Mouse (Mus musculus) heart, adult 2 months (tissue): ENCODE results near the gene Phf13. TPM values are rescaled to one million over a fixed set of nuclear protein-coding genes. Genes with fewer than 3 reads are reported as not detected.

Source experiments
- DNase-seq, 2 experiments: peaks; one replicate each; pipeline ENCODE4 v3.0.0; 2021
- H3K27ac ChIP-seq: fragments of 200-600 bp; 2 replicates; pipeline ENCODE4 v1.8.1; 2022
- H3K27me3 ChIP-seq: fragments of 200-500 bp; 2 replicates; pipeline ENCODE4 v1.6.1; 2012; ENCODE audit warnings: mild to moderate bottlenecking, low read length, inconsistent platforms, mixed read lengths; ENCODE audit not compliant: control insufficient read depth, insufficient read depth
- H3K36me3 ChIP-seq: fragments of 200-500 bp; 2 replicates; pipeline ENCODE4 v1.6.1; 2012; ENCODE audit warnings: low read length, inconsistent platforms; ENCODE audit not compliant: control insufficient read depth, insufficient read depth
- H3K4me1 ChIP-seq: fragments of 200-500 bp; 2 replicates; pipeline ENCODE4 v1.6.1; 2011; ENCODE audit warnings: low read length; ENCODE audit not compliant: control insufficient read depth, insufficient read depth
- H3K4me3 ChIP-seq: fragments of 200-600 bp; 2 replicates; pipeline ENCODE4 v1.8.1; 2022
- H3K79me2 ChIP-seq: fragments of 200-500 bp; replicated peaks from 2 replicates; pipeline ENCODE4 v1.6.1; 2012; ENCODE audit warnings: mild to moderate bottlenecking, inconsistent platforms, low read length, moderate library complexity, mixed read lengths; ENCODE audit not compliant: control insufficient read depth, insufficient read depth
- H3K9ac ChIP-seq: fragments of 200-500 bp; 2 replicates; pipeline ENCODE4 v1.6.1; 2012; ENCODE audit warnings: low read depth, mild to moderate bottlenecking, control low read depth, inconsistent platforms, low read length, mixed read lengths
- CTCF ChIP-seq: fragments of 200-600 bp; IDR thresholded peaks from 2 replicates; pipeline ENCODE4 v1.8.1; 2022; ENCODE audit warnings: antibody characterized with exemption, mild to moderate bottlenecking, moderate library complexity
- EP300 ChIP-seq: fragments of 200-500 bp; IDR thresholded peaks from 2 replicates; pipeline ENCODE4 v1.6.1; 2011; ENCODE audit warnings: low read depth, low read length, control low read depth; ENCODE audit not compliant: insufficient read depth
- POLR2A ChIP-seq: fragments of 200-500 bp; IDR thresholded peaks from 2 replicates; pipeline ENCODE4 v1.6.1; 2011; ENCODE audit warnings: mild to moderate bottlenecking, low read depth, low read length, control low read depth; ENCODE audit not compliant: insufficient read depth
- WGBS: fragments of 180-500 bp; shearing (Covaris S2); methylation state at CpG from one replicate; pipeline ENCODE4 v1.1.7; 2018; 5-methylcytosine and 5-hydroxymethylcytosine counted together
- intact Hi-C: fragments of 180-260 bp; cut with DNase I; formaldehyde crosslinking; loops from one replicate; pipeline ENCODE4 v1.15.1; 2025
- long read RNA-seq: library from polyadenylated mRNA; stranded (forward); transcript quantifications from one replicate; pipeline ENCODE4 v2.0.0, GENCODE M21; 2021
- polyA plus RNA-seq: library from polyadenylated mRNA; depleted of rRNA; stranded (reverse); fragments of >200 nt; gene quantifications from 2 replicates; pipeline ENCODE4 v1.2.3, GENCODE M21; 2012; rRNA removed
- total RNA-seq, 2 experiments: library from RNA; stranded (reverse); gene quantifications; 2 replicates each; pipeline ENCODE4 v1.2.3; 2021

The Phf13 gene
- total RNA-seq (1 to 10 TPM; 4.5 to 4.8 TPM), polyA plus RNA-seq (3.0 and 3.7 TPM in 2 replicates)
- long read RNA-seq, partial matches to known transcripts, result 0 of 4 reads
- long read RNA-seq, other reads (novel, unspliced or antisense), result 0 of 4 reads

- TF ChIP-seq POLR2A (peak; percentile 88), EP300 (no peak), CTCF (peak; percentile 26)
- H3K27me3 ChIP-seq, result no peaks in the 10 kb centered on the region
- H3K27ac ChIP-seq, result peak within 1 kb of the TSS; percentile 97
- H3K4me3 ChIP-seq, result peak within 1 kb of the TSS; percentile 94
- intact Hi-C loops, result no loop called here
- 0 out of 2 replicates have a peak, but pooled peaks cover 3% of the 10 kb centered on the region for H3K4me1 ChIP-seq
- DNase-seq, result peak; percentile 98 to 99
- no peaks in the 10 kb centered on the region; the same call in 1 of the 2 replicates for H3K36me3 ChIP-seq
- H3K79me2 ChIP-seq, result peaks cover 4% of the 10 kb centered on the region; the same call in 1 of the 2 replicates
- peak within 1 kb of the TSS; percentile 98 for H3K9ac ChIP-seq
- WGBS, result under 1% methylated on average over 93 of the region's 94 CpGs
Observed at GRCm38 (mm10) chr4:151996173-151996950, at the start of gene Phf13. Gene Phf13 (minus strand): TSS chr4:151996258.

DNA sequence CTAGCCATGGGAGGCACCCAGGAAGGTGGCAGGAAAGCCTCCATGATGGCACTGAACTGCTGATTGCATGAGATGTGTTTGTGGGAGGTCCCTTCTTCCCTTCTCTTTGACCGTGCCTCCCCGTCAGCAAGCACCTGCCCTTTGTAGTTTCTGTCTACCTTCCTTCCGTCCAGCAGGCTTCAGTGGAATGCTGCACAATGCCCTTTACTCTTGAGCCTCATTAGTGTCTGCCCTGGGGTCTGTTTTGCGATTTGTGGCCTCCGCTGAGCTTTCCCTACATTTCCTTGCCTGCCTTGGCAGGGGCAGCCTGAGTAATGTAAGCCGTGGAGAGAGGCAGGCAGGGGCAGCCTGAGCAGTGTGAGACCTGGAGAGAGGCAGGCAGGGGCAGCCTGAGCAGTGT lies 48.6 kb upstream of the Phf13 start:
- Histone ChIP-seq H3K36me3 (no peaks in the 10 kb centered on the region), H3K79me2 (peaks cover 1% of the 10 kb centered on the region), H3K9ac (no peak overlapping the region), H3K4me1 (peaks cover 2% of the 10 kb centered on the region), H3K4me3 (no peak overlapping the region), H3K27ac (no peak overlapping the region), H3K27me3 (no peaks in the 10 kb centered on the region)
- TF ChIP-seq EP300, result no peak
- TF ChIP-seq CTCF, result no peak
- no peak for TF ChIP-seq POLR2A
- WGBS, result 84% methylated on average over 6 of the region's 6 CpGs
- intact Hi-C loops, result no loop called here
- DNase-seq, result no peak

DNA sequence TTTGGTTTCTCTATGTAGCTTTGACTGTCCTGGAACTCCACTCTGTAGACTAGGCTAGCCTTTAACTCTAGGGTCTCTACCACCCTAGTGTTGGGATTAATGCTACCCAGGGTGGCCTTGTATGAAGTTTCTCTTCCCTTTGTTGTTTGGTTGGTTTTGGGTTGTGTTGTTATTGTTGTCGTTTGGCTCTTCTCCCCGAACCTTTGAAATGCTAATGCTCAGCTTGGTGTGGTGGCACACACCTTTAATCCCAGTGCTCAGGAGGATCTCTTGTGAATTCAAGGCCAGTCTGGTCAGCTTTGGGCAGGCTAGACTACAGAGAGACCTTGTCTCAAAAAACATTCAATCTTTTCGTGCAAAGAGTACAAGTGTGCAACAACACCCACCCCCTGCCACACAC lies 47.1 kb upstream of the Phf13 start:
- intact Hi-C loops, result no loop called here
- H3K27ac ChIP-seq, result no peak overlapping the region
- TF ChIP-seq CTCF, result no peak
- TF ChIP-seq POLR2A, result no peak
- TF ChIP-seq EP300, result no peak
- peaks cover 3% of the 10 kb centered on the region for H3K79me2 ChIP-seq
- no peak overlapping the region for H3K4me3 ChIP-seq
- 88% methylated on average over 3 of the region's 3 CpGs for WGBS
- peaks cover 2% of the 10 kb centered on the region for H3K4me1 ChIP-seq
- H3K27me3 ChIP-seq, result no peaks in the 10 kb centered on the region
- H3K36me3 ChIP-seq, result no peaks in the 10 kb centered on the region
- DNase-seq, result no peak
- no peak overlapping the region for H3K9ac ChIP-seq

DNA sequence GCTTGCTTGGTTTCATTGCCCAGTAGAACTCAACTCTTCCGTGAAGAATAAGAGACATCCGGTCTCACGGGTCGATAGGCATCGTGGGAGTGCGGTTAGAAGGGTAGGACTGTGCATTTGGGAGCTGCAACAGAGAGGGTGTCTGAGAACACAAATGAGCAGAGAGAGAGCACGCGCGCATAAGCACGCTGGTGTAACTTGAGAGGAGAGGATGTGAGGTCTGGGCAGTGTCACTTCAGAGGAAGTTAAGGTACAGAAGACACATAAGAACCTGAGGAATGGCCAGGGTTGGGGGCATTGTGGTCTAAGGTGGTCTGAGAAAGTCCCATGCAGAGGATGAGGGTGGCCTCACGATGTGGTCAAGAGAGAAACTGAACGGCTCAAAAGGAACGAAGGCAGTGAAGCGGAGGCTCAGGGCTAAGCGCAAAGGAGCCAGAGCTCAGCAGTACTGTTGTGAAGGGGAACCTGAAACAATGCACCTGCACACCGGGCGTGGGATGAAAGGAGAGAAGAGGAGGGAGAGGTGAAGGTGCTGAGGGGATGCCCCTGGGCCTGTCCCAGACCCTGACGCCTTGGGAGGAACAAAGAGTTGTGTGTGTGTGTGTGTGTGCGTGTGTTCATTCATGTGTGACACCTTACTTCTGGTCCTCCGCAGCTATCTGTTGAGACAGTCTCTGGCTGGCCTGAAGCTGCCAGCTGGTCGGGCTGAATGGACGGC lies 46.0 kb upstream of the Phf13 start:
- intact Hi-C loops, result no loop called here
- no peaks in the 10 kb centered on the region for H3K27me3 ChIP-seq
- WGBS, result 95% methylated on average over 22 of the region's 22 CpGs
- no peak overlapping the region for H3K27ac ChIP-seq
- no peak for TF ChIP-seq CTCF
- TF ChIP-seq POLR2A, result no peak
- no peak for TF ChIP-seq EP300
- no peak for DNase-seq
- no peak overlapping the region for H3K4me3 ChIP-seq
- peaks cover 3% of the 10 kb centered on the region for H3K79me2 ChIP-seq
- H3K9ac ChIP-seq, result no peak overlapping the region
- H3K36me3 ChIP-seq, result no peaks in the 10 kb centered on the region
- H3K4me1 ChIP-seq, result peaks cover 2% of the 10 kb centered on the region

- Histone ChIP-seq H3K9ac (peak overlapping the region; percentile 99), H3K36me3 (no peaks in the 10 kb centered on the region), H3K27ac (peak overlapping the region; percentile 78; the same call in 1 of the 2 replicates), H3K4me3 (peak overlapping the region; percentile 98), H3K4me1 (peaks cover 2% of the 10 kb centered on the region), H3K79me2 (peaks cover 3% of the 10 kb centered on the region), H3K27me3 (no peaks in the 10 kb centered on the region)
- TF ChIP-seq EP300, result no peak
- TF ChIP-seq CTCF, result no peak
- no peak for TF ChIP-seq POLR2A
- intact Hi-C loops, result loop anchor here (2.0 kb wide), 2 partner anchors 57 to 59 kb away; no protein-coding TSS in a partner anchor
- DNase-seq, result no peak
- 3% methylated on average over 25 of the region's 25 CpGs for WGBS
Observed at GRCm38 (mm10) chr4:152039831-152040310, 43.8 kb upstream of the Phf13 start.
